Mouse (Mus musculus) brain, adult 2 months (tissue): ENCODE measurements around the gene Cnep1r1.

Source experiments
- DNase-seq: peaks from one replicate; pipeline ENCODE4 v3.0.0; 2011; ENCODE audit warnings: low read depth, low spot score

The Cnep1r1 gene

DNA sequence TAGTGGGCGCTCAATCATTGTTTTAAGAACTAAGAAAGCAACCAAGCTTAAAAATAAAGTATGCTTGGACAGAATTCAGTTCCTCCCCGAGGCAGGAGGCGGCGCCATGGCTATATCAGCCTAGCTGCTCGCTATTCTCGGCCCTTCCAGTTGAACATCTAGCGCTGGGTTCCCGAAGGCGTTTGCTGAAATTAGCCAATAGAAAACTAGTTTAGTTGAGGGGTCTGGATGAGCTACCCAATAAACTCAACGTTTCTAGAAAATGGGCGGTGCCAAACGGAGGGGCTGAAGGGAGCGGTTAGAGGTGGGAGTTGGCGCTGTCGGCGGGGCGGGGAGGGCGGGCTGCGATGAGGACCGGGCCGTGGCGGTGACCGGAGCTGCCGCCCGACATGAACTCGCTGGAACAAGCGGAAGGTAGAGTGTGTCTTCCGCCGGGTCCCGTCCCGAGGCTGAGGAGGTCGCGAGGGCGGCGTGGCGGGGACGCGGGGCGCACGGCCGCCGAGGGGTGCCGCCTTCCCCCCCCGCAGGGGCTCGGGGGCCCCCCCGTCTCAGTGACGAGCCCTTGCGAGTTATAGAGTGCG is at the start of gene Cnep1r1:
Gene Cnep1r1, plus strand, starts transcription at position 314 of the 581 bp plus-strand sequence.
- peak; percentile 99 for DNase-seq

DNA sequence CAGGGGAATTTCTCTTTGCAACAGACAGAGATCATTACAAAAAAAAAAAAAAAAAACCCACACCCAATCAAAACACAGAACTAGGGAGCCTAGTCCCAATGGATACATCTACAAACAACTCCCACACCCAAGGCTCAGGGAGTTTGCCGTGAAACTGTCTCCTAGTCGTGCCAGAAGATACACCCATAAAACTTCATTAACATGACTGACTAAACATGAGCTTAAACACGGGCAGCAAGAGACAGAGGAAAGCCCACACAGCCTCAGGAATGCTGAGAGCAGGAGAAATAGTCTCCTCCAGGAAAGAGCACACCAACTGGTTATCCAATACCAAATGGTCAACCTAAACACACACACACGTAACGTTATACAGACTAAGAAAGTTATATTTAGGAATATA is 36.4 kb upstream of the Cnep1r1 start:
- peak; percentile 15 for DNase-seq

DNA sequence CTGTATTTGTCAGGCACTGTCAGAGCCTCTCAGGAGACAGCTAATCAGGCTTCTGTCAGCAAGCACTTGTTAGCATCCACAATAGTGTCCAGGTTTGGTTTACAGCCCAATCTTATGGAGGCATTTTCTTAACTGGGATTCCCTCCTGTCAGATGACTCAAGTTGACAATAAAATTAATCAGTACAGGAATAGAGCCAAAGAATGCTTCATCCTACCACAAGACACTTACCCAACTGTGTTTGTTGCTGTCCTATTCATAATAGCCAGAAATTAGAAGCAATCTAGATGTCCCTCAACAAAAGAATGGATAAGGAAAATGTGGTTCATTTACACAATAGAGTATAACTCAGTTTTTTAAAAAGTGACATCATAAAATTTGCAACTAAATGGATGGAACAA is 30.6 kb upstream of the Cnep1r1 start:
- DNase-seq, result no peak

GRCm38 (mm10) chr8:88091661-88092060 is 26.9 kb upstream of the Cnep1r1 start:
- DNase-seq, result peak; percentile 10

GRCm38 (mm10) chr8:88093367-88093766 is 25.2 kb upstream of the Cnep1r1 start:
- no peak for DNase-seq

DNA sequence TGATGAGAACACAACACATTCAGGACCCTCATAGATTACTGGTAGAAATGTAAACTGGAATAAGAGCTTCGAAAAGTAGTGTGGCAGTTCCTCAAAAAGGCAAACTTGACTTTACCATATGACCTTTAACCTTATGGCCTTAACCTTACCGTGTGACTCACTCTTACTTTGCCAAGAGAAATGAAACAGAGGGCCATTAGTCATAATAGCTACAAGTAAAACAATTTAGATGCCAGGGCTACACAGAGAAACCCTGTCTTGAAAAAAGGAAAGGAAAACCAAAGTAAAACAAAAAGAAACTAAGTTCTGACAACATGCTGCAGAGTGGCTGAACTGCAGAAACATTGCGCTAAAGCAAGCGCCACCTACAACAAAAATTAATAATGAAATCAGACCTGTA is 19.7 kb upstream of the Cnep1r1 start:
- DNase-seq, result no peak

GRCm38 (mm10) chr8:88099526-88099925 is 19.0 kb upstream of the Cnep1r1 start:
- DNase-seq, result peak; percentile 72

- DNase-seq, result no peak
Measured at GRCm38 (mm10) chr8:88109241-88109640, 9.3 kb upstream of the Cnep1r1 start.

DNA sequence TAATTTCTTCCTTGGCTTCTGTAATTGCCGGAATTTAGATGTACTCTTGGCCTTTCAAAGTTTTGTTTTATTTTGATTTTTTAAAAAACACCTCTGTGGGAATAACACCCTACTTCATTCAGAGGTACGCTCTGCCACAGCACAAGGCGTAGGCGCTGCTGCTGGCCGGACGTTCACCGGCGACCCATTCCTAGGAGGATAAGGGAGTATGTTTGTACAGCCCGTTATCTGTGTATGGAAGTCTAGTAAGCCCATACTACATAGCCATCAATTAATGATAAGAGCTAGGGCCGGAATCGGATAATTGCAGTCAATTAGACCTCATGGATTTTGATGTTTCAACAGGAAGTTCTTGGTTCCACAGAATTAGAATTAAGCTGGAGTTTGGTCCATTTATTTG is 507 bp downstream of the Cnep1r1 start:
- DNase-seq, result no peak

- DNase-seq, result no peak
Measured at GRCm38 (mm10) chr8:88124850-88125249, 6.3 kb downstream of the Cnep1r1 start.

DNA sequence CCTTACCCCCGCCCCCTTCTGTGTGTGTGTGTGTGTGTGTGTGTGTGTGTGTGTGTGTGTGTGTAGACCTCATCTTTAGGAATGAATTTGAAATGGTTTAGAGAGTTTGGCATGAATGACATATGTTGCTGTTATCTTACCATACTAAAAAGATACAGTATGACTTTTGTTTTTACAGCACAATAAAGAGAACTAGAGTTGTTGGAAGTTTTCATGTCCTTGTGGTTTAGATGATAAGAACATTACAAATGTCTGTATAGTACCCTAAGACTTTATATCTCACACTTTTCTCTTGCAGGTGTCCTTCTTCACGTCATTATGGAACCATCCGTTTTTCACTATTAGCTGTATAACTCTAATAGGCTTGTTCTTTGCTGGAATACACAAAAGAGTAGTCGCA is 10.8 kb downstream of the Cnep1r1 start:
- DNase-seq, result no peak

DNA sequence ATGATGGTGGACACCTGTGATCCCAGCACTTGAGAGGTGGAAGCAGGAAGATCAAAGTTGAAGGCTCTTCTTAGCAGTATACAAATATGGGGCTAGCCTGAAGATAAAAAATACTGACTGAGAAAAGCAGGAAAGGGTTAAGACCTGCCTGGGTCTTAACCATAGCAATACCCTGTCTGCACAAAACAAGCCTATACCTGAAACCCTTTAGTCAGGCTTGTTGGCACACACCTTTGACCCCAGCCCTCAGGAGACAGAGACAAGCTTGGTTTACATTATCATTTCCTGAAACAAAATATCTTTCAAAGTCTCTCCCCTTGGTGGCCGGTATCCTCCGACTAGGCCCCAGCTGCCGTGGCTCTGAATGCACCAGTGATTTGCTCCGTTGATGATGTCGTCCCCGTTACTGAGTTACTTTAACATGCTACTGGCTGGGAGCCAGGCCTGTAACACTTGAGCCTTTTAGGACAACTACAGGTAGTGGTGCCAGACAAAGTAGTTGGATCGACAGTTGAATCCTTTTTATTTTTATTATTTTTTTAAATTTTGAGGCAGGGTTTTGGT is 12.3 kb downstream of the Cnep1r1 start:
- no peak for DNase-seq

- peak; percentile 97 for DNase-seq
Measured at GRCm38 (mm10) chr8:88137748-88138484, 19.3 kb downstream of the Cnep1r1 start, which contains the start of gene Heatr3. Heatr3 (plus strand) TSS chr8:88137855.

- peak; percentile 33 for DNase-seq
Measured at GRCm38 (mm10) chr8:88139256-88139655, 20.7 kb downstream of the Cnep1r1 start.

DNA sequence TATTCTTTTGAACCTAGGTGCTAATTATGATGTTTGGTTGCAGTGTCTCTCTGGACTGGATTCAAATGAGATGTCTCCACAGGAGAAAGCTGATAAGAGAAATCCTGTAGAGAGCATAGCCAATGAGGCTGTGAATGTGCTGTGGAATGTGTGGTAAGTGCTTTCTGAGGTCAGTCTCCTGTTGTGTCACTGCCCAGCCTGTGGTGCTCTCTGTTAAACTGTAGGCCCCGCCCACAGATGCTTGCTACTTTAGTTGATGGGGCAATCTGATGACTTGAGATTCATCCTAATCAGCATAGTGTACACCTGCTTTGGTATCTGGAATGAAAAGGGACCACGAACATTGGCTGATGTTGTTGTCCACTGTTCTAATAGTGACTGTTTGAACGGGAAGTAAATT is 23.1 kb downstream of the Cnep1r1 start:
- no peak for DNase-seq

DNA sequence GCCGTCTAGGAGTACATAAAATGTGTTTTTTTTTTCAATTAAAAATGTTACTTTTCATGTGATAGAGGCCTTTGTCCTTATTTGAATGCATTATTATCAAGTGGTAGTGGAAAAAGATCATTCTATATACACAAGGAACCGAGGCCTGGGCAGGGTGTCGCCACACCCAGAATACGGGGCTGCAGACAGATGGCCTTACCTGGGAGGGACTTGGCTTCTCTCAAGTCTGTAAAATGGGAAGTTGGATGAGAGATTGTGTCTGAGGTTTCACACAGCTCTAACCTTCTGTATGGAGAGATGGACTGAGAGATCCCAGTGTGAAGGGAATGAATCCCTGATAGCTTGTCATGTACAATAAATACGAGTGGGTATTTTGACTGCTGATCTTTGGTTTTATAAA is 25.5 kb downstream of the Cnep1r1 start:
- peak; percentile 35 for DNase-seq

- DNase-seq, result peak; percentile 69
Measured at GRCm38 (mm10) chr8:88150910-88151371, 32.4 kb downstream of the Cnep1r1 start.

GRCm38 (mm10) chr8:88160237-88160995 is 41.8 kb downstream of the Cnep1r1 start:
- peak; percentile 80 for DNase-seq

DNA sequence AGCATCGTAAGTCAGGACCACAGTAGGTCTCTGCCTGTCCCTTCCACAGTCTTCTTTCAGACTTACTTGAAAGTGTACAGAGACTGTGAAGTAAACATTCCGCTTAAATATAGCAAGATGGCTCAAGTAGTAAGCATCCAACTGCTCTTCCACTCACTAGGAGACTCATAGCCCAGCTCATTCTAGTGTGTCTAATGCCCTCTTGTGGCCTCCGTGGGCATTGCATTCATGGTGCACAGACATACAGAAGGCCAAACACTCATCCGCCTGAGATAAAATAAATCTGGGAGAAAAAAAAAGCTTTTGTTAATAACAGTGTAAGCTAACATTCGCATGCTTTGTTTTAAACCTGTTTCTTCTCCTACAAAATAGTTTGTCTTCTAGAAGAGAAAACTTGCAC is 42.9 kb downstream of the Cnep1r1 start:
- peak; percentile 72 for DNase-seq

- DNase-seq, result no peak
Measured at GRCm38 (mm10) chr8:88175264-88175663, 56.7 kb downstream of the Cnep1r1 start.

DNA sequence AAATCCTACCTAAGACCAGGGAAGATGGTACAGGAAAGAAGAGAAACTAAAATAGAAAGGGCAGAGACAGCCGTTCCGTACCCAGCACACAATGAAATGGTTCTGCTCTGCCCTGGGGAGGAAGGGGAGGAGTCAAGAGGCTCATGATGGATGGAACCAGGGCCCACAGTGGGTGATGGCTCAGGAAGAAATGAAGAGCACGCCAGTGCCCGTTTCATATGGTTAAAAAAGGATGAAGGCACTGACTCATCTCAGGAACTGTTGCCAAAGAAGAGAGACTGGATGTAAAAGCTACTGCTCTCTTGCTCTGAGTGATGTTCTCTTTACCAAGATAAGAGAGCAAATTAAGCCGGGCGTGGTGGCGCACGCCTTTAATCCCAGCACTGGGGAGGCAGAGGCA is 58.7 kb downstream of the Cnep1r1 start:
- DNase-seq, result peak; percentile 56

- no peak for DNase-seq
Measured at GRCm38 (mm10) chr8:88183121-88183520, 64.6 kb downstream of the Cnep1r1 start.
